Mouse (Mus musculus): ENCODE data around the gene Rhou. TPM values are rescaled to one million over a fixed set of nuclear protein-coding genes. Genes with fewer than 3 reads are reported as not detected.

Rhou gene
- polyA plus RNA-seq, 1 experiment from 2014 or later, result 12.9 TPM

DNA sequence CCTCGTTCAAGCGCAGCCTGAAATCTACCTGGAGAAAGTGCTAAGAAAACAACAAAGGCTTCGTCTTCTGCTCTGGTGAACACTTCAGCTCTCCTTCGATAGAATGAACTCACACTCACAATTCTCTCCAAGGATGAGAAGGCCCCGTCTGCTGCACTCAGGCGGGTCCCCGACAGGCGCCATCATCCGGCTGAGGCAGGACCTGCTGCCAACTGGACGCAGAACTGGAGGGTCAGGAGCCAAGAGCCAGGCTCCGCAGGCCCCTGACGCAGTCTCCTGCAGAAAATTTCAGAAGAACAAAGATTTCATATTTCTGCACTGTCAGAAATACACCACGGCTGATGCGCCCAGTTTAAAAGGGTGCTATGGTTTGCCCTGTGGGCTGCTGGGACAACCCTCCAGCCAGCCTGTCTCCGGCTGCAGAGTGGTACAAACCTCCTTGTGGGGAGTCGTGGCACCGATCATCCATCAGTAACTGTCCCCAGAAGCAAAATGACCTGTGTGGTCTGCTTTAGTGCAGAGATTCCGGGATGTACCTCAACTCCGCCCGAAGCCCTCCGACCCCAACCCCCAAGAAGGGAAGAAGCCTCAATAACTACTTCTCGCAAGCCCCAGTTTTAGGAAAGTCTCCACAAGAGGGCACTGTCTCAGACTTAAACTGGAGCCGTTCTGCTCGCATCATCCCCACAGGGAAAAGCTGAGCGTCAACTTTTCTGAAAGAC, 10.2 kb upstream of the Rhou start:
- Histone ChIP-seq H3K4me3 (replicated peaks; ENCODE audit: low read depth, low read length) (0 out of 2 replicates have a peak overlapping the region, but pooled peaks have one; percentile 11), H3K27ac (replicated peaks; ENCODE audit: low read depth, low read length) (no peak overlapping the region), H3K27me3 (ENCODE audit: control insufficient read depth, insufficient read depth, low read length) (no peaks in the 10 kb centered on the region), H3K4me2 (ENCODE audit: low read length) (peak overlapping the region; percentile 42), H3K9me3 (ENCODE audit: control insufficient read depth, low read length) (no peaks in the 10 kb centered on the region), H3K36me3 (ENCODE audit: control insufficient read depth, insufficient read depth, low read length) (no peaks in the 10 kb centered on the region), H3K9ac (replicated peaks; ENCODE audit: low read length) (no peak overlapping the region), H3K4me1 (ENCODE audit: control insufficient read depth, insufficient read depth, low read length) (no peaks in the 10 kb centered on the region)
- 14% methylated on average over 25 of the region's 25 CpGs for WGBS
- ATAC-seq (ENCODE audit: low FRiP score, low TSS enrichment), result no peak
- peak; percentile 92 for DNase-seq

DNA sequence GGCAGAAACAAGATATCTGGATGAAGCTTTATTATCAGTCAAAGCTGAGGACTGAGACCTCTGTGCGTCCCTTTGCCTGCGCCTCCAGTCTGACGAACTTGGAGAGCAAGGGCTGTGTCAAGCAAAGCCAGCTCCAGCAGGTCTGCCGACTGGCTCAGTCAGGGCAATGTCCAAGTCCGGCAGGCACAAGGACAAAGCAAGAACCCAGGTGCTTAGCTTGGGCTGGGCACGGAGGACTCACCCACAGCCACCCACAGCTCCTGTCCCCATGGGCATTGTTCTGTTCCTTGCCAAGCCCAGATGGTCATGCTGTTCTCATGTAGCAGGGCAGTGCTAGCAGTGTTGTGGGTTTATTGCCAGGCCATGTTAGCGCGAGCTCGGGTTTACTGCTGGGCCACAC, 8.5 kb upstream of the Rhou start:
- H3K4me2 ChIP-seq (ENCODE audit: low read length), result no peak overlapping the region

DNA sequence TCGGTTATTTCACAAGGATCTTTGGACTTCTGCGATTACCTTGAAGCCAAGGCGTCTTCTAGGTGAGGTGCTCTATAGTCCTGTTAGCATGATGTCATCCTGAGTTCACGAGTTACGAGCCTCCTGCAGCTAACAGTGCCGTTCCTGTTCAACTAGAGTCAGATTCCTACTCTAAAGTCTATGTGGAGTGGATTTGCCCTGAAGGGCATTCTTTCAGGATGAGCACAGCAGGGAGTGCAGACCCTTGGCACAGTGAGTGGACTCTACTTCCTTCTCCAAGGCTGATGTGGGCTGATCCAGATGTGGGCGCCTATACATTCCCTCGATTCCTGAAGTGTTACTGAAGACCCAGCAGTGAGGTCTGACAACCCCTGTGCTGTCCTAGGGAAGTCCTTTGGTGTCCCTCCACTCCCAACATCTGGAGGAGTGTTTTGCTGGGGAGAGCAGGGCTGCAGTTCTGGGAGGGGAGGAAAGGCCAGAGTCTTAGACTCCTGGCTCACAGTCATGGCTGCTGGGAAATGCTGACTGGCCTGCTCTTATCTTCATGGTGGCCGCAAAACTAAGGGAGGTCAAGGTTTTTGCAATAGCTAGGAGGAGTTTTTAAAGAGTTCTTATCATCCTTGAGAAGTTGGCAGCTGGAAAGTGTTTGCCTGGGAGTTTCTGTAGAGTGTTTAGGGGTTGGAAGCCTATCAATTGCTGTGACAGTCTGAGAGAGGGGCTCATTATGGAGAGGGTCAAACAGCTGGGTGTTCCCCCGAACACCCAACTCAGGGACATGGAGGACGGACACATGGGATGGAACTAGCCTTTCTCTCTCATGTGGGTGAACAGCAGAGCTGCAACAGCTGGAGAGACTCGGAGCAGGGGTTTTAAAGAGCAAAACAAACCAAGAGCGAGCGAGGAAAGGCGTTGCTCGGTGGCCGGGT, 5.2 kb upstream of the Rhou start:
- no peaks in the 10 kb centered on the region for H3K27me3 ChIP-seq (ENCODE audit: control insufficient read depth, insufficient read depth, low read length)
- H3K4me1 ChIP-seq (ENCODE audit: control insufficient read depth, insufficient read depth, low read length), result no peaks in the 10 kb centered on the region
- ATAC-seq (ENCODE audit: low FRiP score, low TSS enrichment) (no peak), DNase-seq (no peak)
- no peaks in the 10 kb centered on the region for H3K36me3 ChIP-seq (ENCODE audit: control insufficient read depth, insufficient read depth, low read length)
- no peak overlapping the region for H3K27ac ChIP-seq (replicated peaks; ENCODE audit: low read depth, low read length)
- H3K9ac ChIP-seq (replicated peaks; ENCODE audit: low read length), result no peak overlapping the region
- H3K9me3 ChIP-seq (ENCODE audit: control insufficient read depth, low read length), result no peaks in the 10 kb centered on the region
- H3K4me3 ChIP-seq (replicated peaks; ENCODE audit: low read depth, low read length), result no peak overlapping the region
- WGBS, result 86% methylated on average over 17 of the region's 17 CpGs
- H3K4me2 ChIP-seq (ENCODE audit: low read length), result no peak overlapping the region

More for the DNA sequence above, 8.5 kb upstream of the Rhou start:
- DNase-seq (no peak), ATAC-seq (ENCODE audit: low FRiP score, low TSS enrichment) (no peak)
- no peaks in the 10 kb centered on the region for H3K36me3 ChIP-seq (ENCODE audit: control insufficient read depth, insufficient read depth, low read length)
- H3K4me3 ChIP-seq (replicated peaks; ENCODE audit: low read depth, low read length), result no peak overlapping the region
- no peaks in the 10 kb centered on the region for H3K4me1 ChIP-seq (ENCODE audit: control insufficient read depth, insufficient read depth, low read length)
- no peak overlapping the region for H3K27ac ChIP-seq (replicated peaks; ENCODE audit: low read depth, low read length)
- no peaks in the 10 kb centered on the region for H3K9me3 ChIP-seq (ENCODE audit: control insufficient read depth, low read length)
- no peaks in the 10 kb centered on the region for H3K27me3 ChIP-seq (ENCODE audit: control insufficient read depth, insufficient read depth, low read length)
- no peak overlapping the region for H3K9ac ChIP-seq (replicated peaks; ENCODE audit: low read length)
- 79% methylated on average over 9 of the region's 9 CpGs for WGBS

DNA sequence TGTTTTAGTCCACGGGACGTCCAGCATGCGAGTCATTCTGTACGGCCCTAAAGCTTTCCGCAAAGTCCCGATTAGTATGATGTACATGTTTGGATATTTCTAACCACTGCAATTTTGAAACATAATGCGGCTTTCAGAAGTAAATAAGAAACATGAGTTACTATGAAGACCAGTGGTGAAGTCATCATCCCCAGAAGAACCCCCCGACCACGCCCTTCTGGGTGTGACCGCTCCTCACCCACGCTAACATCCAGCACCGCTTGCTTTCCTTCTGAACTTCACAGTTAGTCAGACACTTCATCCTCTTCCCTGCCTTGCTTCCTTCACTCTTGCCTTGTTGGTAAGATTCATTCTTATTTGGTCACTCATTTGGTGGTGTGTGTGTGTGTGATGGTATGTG, 4.2 kb upstream of the Rhou start:
- DNase-seq (no peak), ATAC-seq (ENCODE audit: low FRiP score, low TSS enrichment) (no peak)
- Histone ChIP-seq H3K27me3 (ENCODE audit: control insufficient read depth, insufficient read depth, low read length) (no peaks in the 10 kb centered on the region), H3K4me1 (ENCODE audit: control insufficient read depth, insufficient read depth, low read length) (no peaks in the 10 kb centered on the region), H3K4me2 (ENCODE audit: low read length) (no peak overlapping the region), H3K36me3 (ENCODE audit: control insufficient read depth, insufficient read depth, low read length) (no peaks in the 10 kb centered on the region), H3K9me3 (ENCODE audit: control insufficient read depth, low read length) (no peaks in the 10 kb centered on the region), H3K9ac (replicated peaks; ENCODE audit: low read length) (no peak overlapping the region), H3K4me3 (replicated peaks; ENCODE audit: low read depth, low read length) (no peak overlapping the region), H3K27ac (replicated peaks; ENCODE audit: low read depth, low read length) (no peak overlapping the region)
- 91% methylated on average over 12 of the region's 12 CpGs for WGBS

DNA sequence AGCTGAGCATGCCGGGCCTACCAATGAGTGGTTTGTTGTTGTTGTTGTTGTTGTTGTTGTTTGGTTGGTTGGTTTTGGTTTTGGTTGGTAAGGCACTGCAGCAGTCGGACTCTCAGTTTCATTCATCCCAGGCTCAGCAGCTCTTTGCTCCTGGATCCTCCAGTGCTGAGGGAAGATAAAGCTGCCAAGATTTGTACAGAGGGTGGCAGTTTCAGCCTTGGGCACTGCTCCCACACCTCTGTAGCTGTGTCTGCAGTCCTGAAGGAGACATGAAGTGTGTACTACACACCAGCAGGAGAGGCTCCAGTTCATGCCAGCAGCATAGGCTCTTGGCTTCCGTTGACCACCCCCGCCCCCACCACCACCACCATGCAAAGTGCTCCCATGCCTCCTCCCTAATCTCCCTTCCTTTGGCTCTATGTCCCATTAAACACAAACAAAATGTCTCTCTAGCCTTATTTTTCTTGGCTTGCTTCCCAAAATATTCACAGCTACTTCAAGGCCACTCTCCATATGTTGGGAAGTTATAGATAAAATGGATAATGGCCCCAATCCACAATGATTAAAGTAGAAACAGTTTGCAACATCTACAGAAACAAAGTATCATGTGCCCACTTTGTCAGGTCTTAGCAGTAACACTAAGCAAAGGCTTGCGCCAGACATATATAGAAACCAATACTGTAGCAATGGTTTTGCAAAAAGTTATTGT, 2.2 kb upstream of the Rhou start:
- WGBS, result 89% methylated on average over 5 of the region's 5 CpGs
- no peak overlapping the region for H3K4me2 ChIP-seq (ENCODE audit: low read length)
- no peak for ATAC-seq (ENCODE audit: low FRiP score, low TSS enrichment)

DNA sequence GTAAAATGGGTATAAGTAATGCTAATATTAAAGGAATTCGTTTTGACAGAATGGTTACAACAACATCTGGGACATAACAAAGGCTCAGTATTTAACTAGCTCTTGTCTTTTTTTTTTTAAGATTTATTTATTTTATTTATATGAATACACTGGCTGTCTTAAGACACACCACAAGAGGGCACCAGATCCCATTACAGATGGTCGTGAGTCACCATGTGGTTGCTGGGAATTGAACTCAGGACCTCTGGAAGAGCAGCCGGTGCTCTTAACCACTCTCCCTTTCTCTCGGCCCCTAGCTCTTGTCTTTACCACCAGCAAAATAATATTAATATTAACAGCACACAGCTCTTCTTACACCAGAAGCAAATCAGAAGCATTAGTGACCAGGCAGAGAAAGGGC, 1.1 kb upstream of the Rhou start:
- 65% methylated on average over 4 of the region's 4 CpGs for WGBS
- Histone ChIP-seq H3K36me3 (ENCODE audit: control insufficient read depth, insufficient read depth, low read length) (peaks cover 17% of the 10 kb centered on the region), H3K27me3 (ENCODE audit: control insufficient read depth, insufficient read depth, low read length) (no peaks in the 10 kb centered on the region), H3K9me3 (ENCODE audit: control insufficient read depth, low read length) (no peaks in the 10 kb centered on the region), H3K27ac (replicated peaks; ENCODE audit: low read depth, low read length) (no peak overlapping the region), H3K4me1 (ENCODE audit: control insufficient read depth, insufficient read depth, low read length) (peaks cover 12% of the 10 kb centered on the region), H3K9ac (replicated peaks; ENCODE audit: low read length) (no peak overlapping the region), H3K4me3 (replicated peaks; ENCODE audit: low read depth, low read length) (no peak overlapping the region; the same call in 1 of the 2 replicates), H3K4me2 (ENCODE audit: low read length) (no peak overlapping the region; the same call in 1 of the 2 replicates)
- ATAC-seq (ENCODE audit: low FRiP score, low TSS enrichment) (no peak), DNase-seq (peak; percentile 24)

More for the DNA sequence above, 2.2 kb upstream of the Rhou start:
- H3K36me3 ChIP-seq (ENCODE audit: control insufficient read depth, insufficient read depth, low read length), result peaks cover 9% of the 10 kb centered on the region
- no peaks in the 10 kb centered on the region for H3K9me3 ChIP-seq (ENCODE audit: control insufficient read depth, low read length)
- H3K4me1 ChIP-seq (ENCODE audit: control insufficient read depth, insufficient read depth, low read length), result peaks cover 12% of the 10 kb centered on the region
- no peak for DNase-seq
- H3K27me3 ChIP-seq (ENCODE audit: control insufficient read depth, insufficient read depth, low read length), result no peaks in the 10 kb centered on the region
- H3K27ac ChIP-seq (replicated peaks; ENCODE audit: low read depth, low read length), result no peak overlapping the region
- no peak overlapping the region for H3K4me3 ChIP-seq (replicated peaks; ENCODE audit: low read depth, low read length)
- H3K9ac ChIP-seq (replicated peaks; ENCODE audit: low read length), result no peak overlapping the region

DNA sequence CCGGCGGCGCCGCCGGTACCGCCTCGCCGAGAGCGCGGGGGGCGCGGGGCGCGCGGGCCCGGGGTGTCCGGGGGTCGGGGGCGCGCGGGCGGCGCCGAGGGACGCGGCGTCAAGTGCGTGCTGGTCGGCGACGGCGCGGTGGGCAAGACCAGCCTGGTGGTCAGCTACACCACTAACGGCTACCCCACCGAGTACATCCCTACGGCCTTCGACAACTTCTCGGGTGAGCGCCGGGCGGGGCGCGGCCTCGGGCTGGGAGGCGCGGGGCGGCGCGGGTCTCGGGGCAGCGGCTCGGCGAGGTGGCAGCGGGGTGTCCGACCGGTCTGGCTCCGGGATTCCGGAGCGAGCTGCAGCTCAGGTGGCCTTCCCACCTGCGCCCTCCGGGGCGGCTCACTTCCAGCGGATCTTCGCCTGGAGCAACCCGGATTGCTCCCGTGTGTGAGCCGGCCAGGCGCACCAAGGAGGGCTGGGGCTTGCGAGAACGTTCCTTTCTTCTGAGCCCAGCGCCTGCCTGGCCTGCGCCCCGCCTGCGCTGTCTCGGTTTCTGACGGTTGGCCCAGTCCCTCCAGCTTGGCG, 353 bp downstream of the Rhou start:
- peak overlapping the region; percentile 97 for H3K27ac ChIP-seq (replicated peaks; ENCODE audit: low read depth, low read length)
- no peaks in the 10 kb centered on the region for H3K9me3 ChIP-seq (ENCODE audit: control insufficient read depth, low read length)
- H3K4me3 ChIP-seq (replicated peaks; ENCODE audit: low read depth, low read length), result peak overlapping the region; percentile 73
- H3K9ac ChIP-seq (replicated peaks; ENCODE audit: low read length), result peak overlapping the region; percentile 89
- no peaks in the 10 kb centered on the region for H3K27me3 ChIP-seq (ENCODE audit: control insufficient read depth, insufficient read depth, low read length)
- peak overlapping the region; percentile 63 for H3K4me2 ChIP-seq (ENCODE audit: low read length)
- peaks cover 12% of the 10 kb centered on the region for H3K4me1 ChIP-seq (ENCODE audit: control insufficient read depth, insufficient read depth, low read length)
- H3K36me3 ChIP-seq (ENCODE audit: control insufficient read depth, insufficient read depth, low read length), result peaks cover 23% of the 10 kb centered on the region
- peak; percentile 81 for DNase-seq
- ATAC-seq (ENCODE audit: low FRiP score, low TSS enrichment), result peak; percentile 76
- WGBS, result under 1% methylated on average over 75 of the region's 77 CpGs

DNA sequence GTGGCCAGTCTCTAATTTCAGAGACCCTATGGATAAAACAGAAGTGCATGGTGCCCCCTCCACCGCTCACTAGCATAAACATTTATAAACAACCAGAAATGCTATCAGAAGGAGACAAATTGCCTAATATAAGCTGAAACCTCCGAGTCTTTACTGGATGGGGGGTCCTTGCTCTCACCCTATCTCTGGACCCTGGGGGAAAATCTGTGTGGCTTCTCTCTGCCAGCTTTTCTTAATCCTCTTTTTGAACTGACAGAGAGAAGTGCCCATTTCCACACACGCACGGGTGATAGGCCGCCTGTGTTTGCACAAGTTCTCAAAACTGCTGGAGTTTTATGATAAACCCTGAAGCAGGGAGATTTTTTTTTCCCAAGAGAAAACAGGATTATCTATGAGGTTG, 1.0 kb downstream of the Rhou start:
- no peaks in the 10 kb centered on the region for H3K27me3 ChIP-seq (ENCODE audit: control insufficient read depth, insufficient read depth, low read length)
- H3K36me3 ChIP-seq (ENCODE audit: control insufficient read depth, insufficient read depth, low read length), result peaks cover 23% of the 10 kb centered on the region
- H3K9me3 ChIP-seq (ENCODE audit: control insufficient read depth, low read length), result no peaks in the 10 kb centered on the region
- peak; percentile 39 for DNase-seq
- peak overlapping the region; percentile 63 for H3K4me2 ChIP-seq (ENCODE audit: low read length)
- no peak for ATAC-seq (ENCODE audit: low FRiP score, low TSS enrichment)
- WGBS, result 10% methylated on average over 5 of the region's 5 CpGs
- H3K4me1 ChIP-seq (ENCODE audit: control insufficient read depth, insufficient read depth, low read length), result peaks cover 12% of the 10 kb centered on the region
- no peak overlapping the region for H3K27ac ChIP-seq (replicated peaks; ENCODE audit: low read depth, low read length)
- H3K4me3 ChIP-seq (replicated peaks; ENCODE audit: low read depth, low read length), result peak overlapping the region; percentile 73
- peak overlapping the region; percentile 89 for H3K9ac ChIP-seq (replicated peaks; ENCODE audit: low read length)

Measured in midbrain, embryonic 14.5 days (tissue).